Mouse (Mus musculus): ENCODE results near the gene Atf7ip.

Atf7ip gene

GRCm38 (mm10) chr6:136486801-136487553 is 19.0 kb upstream of the Atf7ip start:
- no peak for DNase-seq

- no peak for DNase-seq
These were observed 18.4 kb upstream of the Atf7ip start for GRCm38 (mm10) chr6:136487554-136487950.

DNA sequence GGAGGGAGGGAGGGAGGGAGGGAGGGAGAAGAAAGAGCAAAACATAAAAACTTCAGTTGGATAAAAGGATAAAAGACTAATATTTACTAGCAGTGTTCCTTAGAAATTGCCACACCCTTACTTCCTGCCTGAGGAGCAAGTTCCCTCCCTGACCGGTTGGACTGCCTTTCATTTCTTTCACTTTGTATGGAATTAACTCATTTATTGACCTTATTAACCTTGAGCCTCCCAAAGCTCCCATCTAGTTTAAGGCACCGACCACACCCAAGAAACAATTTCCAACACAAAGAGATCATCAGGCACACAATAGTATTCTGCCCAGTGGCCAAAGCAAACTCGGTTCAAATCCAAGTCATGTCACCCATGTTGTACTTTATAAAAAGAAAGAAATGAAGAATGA is 16.1 kb upstream of the Atf7ip start:
- DNase-seq, result no peak

- DNase-seq, result no peak
These were observed 15.2 kb upstream of the Atf7ip start for GRCm38 (mm10) chr6:136490516-136491475.

- DNase-seq, result no peak
These were observed 14.3 kb upstream of the Atf7ip start for GRCm38 (mm10) chr6:136491631-136492030.

DNA sequence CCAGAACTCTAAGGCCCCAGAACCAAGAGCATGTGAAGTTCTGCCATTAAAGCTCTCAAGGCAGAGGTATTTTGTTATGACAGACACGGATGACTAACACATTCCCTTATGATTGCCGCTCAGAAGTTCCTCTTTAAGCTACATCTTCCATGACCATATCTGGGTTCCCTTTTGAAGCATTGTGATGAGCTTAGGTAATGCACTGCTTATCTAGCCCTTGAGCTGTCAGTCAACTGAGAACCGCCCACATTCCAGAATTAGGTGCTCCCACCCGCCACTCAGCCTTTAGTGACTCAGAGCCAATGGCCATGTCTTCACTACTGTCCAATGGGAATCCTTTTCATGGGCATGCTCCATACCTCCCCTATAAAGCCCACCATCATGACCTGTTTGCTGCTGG is 13.7 kb upstream of the Atf7ip start:
- DNase-seq, result no peak

DNA sequence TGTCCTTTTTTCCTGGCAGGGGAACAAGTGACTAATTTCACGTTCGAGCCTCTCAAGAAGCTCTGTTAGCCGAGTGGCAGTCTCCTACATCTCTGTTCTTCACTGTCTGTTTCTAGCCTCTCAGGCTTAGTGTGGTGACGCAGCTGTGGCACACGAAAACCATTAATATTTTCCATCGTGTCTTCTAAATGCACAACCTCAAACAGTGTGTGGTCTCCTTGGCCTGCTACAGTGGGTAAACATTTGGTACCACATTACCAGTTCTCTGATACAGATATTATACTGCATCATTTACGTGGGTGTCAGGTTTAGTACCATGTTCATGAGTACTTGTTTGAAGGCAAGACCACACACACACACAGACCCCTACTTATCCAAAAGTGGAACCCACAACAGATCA is 12.5 kb upstream of the Atf7ip start:
- DNase-seq, result no peak

DNA sequence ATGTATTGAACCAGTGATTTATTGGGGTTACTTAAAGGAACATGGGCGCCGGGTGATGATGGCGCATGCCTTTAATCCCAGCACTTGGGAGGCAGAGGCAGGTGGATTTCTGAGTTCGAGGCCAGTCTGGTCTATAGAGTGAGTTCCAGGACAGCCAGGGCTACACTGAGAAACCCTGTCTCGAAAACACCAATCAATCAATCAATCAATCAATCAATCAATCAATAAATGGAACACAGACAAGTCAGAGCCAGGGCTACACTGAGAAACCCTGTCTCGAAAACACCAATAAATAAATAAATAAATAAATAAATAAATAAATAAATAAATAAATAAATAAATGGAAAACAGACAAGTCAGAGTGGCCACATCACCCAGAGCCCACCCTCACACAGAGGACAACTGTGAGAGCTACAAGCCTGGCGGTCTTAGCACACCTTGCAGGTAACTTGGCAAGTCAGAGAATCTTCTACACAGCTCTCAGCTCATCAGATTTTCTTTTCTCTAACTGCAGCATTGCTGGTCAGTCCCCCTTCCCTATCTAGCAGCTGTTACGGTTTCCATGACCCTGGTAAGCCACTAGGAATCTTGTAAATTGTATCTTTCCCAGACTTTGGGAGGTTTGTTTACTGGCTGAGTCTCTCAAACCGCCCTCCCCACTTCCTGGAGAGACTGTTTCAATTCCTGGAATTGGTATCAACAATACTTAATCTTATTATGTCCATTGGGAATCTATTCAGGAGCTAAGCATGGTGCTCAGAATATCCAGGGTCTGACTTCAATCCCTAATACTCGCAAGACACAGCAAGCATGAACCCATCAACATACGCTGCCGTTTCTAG is 11.8 kb upstream of the Atf7ip start:
- DNase-seq, result no peak

DNA sequence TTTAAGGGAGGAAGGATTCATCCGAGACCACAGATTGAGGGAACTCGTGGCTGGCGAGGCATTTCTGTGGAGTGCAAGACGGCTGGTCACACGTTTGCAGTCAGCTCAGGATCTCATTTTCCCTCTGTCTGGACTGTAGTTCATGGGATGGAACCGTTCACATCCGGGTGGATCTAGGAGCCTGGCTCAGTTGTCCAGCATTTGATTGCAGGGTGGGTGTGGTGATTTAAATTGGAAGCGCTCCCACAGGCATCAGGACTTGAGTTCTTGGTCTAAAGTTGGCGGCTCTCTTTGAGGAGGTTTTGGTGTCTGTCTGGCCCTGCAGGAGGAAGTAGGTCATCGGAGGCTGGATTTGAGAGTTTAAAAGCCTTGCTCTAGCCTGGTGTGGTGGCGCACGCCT is 10.9 kb upstream of the Atf7ip start:
- DNase-seq, result no peak

GRCm38 (mm10) chr6:136497744-136498143 is 8.2 kb upstream of the Atf7ip start:
- DNase-seq, result peak; percentile 38

DNA sequence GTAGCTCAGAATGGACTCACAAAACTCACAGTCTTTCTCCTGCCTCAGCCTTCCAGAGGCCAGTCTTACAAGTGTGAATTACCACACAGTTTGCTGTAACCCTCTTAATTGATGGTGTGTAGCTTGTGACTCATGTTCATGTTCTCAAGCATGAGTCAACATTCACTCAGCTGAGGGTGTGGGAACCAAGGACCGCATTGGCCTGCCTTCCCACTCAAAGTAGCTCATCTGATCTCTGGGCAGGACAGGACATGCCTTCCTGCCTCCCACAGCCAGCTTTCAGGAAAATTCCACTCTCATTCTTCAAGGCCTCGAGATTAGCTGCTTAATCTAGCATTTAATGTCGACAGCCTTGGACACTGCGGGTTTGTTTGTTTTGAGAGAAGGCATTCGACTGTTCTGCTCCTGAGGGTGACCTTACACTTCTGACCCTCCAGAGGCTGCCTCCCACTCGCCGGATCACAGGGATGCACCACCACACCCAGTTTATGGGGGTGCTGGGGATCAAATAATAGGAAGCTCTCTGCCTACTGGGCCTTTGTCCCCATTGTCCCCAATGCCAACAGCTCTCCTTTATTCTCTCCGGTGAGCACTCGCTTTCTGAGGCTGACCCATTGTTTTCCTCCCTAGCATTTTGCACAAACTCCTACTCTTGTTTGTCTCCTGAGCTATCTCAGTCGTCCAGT is 6.5 kb upstream of the Atf7ip start:
- no peak for DNase-seq

DNA sequence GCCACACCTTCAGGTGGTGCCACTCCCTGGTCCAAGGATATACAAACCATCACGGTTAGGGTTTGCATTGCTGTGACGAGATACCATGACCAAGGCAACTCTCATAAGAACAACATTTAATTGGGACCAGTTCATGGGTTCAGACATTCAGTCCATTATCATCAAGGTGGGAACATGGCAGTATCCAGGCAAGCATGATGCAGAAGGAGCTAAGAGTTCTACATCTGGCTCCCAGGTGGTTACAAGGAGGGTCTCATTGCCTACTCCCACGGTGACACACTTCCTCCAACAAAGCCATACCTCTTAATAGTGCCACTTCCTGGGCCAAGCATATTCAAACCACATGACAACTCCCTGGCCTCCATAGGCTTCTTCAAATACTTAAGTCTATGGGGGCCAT is 2.7 kb downstream of the Atf7ip start:
- no peak for DNase-seq

GRCm38 (mm10) chr6:136510945-136511344 is 5.0 kb downstream of the Atf7ip start:
- peak; percentile 29 for DNase-seq

DNA sequence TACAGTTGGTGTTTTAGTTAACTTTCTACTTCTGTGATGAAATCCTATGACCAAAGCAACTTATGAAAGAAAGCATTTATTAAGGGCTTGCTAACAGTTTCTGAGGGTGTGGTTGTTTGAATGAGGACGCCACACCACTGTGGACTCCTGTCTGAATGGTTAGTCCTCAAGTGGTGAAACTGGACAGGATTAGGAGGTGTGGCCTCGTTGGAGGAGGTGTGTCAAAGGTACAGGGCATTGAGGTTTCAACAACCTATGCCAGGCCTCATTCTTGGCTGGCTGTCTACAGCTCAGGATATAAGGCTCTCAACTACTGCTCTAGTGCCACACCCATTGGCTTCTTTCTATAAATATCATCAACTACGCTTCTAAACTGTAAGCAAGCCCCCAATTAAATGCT is 6.4 kb downstream of the Atf7ip start:
- DNase-seq, result no peak

DNA sequence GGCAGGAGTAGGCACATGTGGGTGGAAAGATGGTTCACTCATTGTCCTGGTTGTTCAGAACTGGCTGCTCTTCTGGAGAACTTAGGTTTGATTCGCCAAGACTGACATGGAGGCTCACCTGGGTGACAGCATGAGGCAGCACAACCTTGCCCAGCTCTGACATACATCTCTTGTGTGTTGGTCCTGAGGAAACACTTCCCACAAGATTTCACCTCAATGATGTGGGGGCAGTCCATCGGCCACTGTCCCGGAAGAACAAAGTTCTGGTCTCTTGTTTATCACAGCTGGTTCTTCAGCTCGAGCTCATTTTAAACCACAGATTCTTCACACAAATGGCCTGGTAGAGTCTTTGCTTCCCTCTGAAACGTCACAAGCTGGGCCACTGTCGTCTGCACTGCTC is 10.7 kb downstream of the Atf7ip start:
- DNase-seq, result no peak

- DNase-seq, result no peak
These were observed 11.3 kb downstream of the Atf7ip start for GRCm38 (mm10) chr6:136517221-136517620.

- DNase-seq, result peak; percentile 98
These were observed 12.7 kb downstream of the Atf7ip start for GRCm38 (mm10) chr6:136518537-136519246.

GRCm38 (mm10) chr6:136519254-136519653 is 13.3 kb downstream of the Atf7ip start:
- no peak for DNase-seq

GRCm38 (mm10) chr6:136520361-136520760 is 14.4 kb downstream of the Atf7ip start:
- DNase-seq, result no peak

- DNase-seq, result no peak
These were observed 15.7 kb downstream of the Atf7ip start for GRCm38 (mm10) chr6:136521681-136522080.

DNA sequence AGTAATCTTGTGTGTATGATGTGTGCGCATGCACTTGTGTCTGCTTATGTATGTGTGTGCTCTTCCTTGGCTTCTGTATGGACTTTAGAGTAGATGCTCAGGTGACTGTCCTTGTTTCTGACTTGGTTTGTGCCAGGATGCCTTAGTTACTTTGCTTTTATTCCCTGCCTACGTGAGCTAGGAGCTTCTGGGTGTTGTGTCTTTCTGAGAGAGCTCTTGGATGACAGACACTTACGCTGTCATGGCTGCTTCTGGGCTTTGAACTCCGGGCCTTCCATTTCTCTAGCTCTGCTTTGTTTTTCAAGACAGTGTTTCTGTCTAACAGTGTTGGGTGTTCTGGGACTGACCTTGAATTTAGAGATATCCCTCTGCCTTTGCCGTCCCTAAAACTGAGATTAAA is 16.7 kb downstream of the Atf7ip start:
- DNase-seq, result no peak

GRCm38 (mm10) chr6:136524751-136525150 is 18.8 kb downstream of the Atf7ip start:
- DNase-seq, result peak; percentile 56
